Comparison of ENCODE assay signal across 18 mouse cellular contexts in genomic region chr13:48252559-48252958, GRCm38 (mm10).
"Had no signal": no experiment of that assay in that cellular context is flagged by ENCODE, and none has a peak within 500 bp of the region (broad histone marks: within the 10 kb centered on the region; RNA-seq: fewer than 3 reads in every experiment).

No protein-coding gene starts in this region.

- H3K9me3 ChIP-seq: neural tube, embryonic 15.5 days had no signal

- ATAC-seq: midbrain, embryonic 16.5 days had no signal

- H3K4me1 ChIP-seq: neural tube, embryonic 13.5 days; neural tube, embryonic 15.5 days had no signal

- H3K4me2 ChIP-seq: lung, embryonic 14.5 days; midbrain, embryonic 11.5 days; neural tube, embryonic 13.5 days; neural tube, embryonic 15.5 days had no signal

- H3K36me3 ChIP-seq: neural tube, embryonic 13.5 days; neural tube, embryonic 15.5 days had no signal

- DNase-seq: lung, adult 18-20 months; lung, embryonic 14.5 days; lung, postnatal 10 days; lung, postnatal 4 days; midbrain, embryonic 14.5 days; retina, postnatal 1 day; right cerebral cortex, adult 18-20 months; right cerebral cortex, postnatal 25 days; right cerebral cortex, postnatal 4 days; spleen, adult 18-20 months; thymus, adult 18-20 months; thymus, postnatal 14 days; thymus, postnatal 36 days had no signal

- H3K27me3 ChIP-seq: neural tube, embryonic 13.5 days; neural tube, embryonic 15.5 days had no signal

- H3K27ac ChIP-seq: neural tube, embryonic 13.5 days; neural tube, embryonic 15.5 days had no signal

- H3K4me3 ChIP-seq: myocyte; neural tube, embryonic 13.5 days; neural tube, embryonic 15.5 days had no signal

- H3K9ac ChIP-seq: lung, embryonic 14.5 days; neural tube, embryonic 13.5 days; neural tube, embryonic 15.5 days had no signal
